Mouse (Mus musculus) v-Abl transformed pro-B cells (cell line): ENCODE data around the gene Fos.

Source experiments
- in situ Hi-C, 2 experiments: fragments of 400-800 bp; cut with MboI; formaldehyde crosslinking; loops; one replicate each; pipeline ENCODE4 v1.15.1; 2025; ENCODE audit not compliant: unreplicated experiment in 2 of 2

Fos gene

DNA sequence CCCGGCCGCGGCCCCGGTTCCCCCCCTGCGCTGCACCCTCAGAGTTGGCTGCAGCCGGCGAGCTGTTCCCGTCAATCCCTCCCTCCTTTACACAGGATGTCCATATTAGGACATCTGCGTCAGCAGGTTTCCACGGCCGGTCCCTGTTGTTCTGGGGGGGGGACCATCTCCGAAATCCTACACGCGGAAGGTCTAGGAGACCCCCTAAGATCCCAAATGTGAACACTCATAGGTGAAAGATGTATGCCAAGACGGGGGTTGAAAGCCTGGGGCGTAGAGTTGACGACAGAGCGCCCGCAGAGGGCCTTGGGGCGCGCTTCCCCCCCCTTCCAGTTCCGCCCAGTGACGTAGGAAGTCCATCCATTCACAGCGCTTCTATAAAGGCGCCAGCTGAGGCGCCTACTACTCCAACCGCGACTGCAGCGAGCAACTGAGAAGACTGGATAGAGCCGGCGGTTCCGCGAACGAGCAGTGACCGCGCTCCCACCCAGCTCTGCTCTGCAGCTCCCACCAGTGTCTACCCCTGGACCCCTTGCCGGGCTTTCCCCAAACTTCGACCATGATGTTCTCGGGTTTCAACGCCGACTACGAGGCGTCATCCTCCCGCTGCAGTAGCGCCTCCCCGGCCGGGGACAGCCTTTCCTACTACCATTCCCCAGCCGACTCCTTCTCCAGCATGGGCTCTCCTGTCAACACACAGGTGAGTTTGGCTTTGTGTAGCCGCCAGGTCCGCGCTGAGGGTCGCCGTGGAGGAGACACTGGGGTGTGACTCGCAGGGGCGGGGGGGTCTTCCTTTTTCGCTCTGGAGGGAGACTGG, at the start of gene Fos:
Gene Fos (plus strand): TSS at position 410 of the 817 bp plus-strand sequence.
- in situ Hi-C loops = loop anchor here in 1 of 2 experiments (25.0 kb wide), 1 partner anchor 1414 kb away; the partner anchor contains the start of gene Irf2bpl

GRCm38 (mm10) chr12:85425721-85426120, 48.0 kb upstream of the Fos start:
- in situ Hi-C loops = loop anchor here (5.0 to 25.0 kb wide), 2 partner anchors 38 to 1062 kb away; no protein-coding TSS in a partner anchor

DNA sequence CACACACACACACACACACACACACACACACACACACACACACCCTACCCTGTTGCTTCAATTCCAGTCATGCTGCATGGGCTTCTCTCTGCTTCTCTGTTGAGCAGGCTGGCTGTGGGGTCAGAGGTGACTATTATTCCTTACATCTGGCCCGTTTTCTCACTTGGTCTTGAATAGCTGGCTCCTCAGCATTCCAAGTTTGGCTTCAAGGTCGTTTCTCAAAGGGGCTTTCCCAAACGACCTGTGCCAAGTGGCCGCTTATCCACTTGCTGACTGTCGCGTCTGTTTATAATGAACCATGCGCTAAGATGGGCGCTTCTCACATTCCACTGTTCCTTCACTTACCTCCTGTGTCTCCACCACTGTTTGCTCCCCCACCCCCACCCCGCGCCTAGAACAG, 47.6 kb upstream of the Fos start:
- in situ Hi-C loops = loop anchor here (5.0 to 25.0 kb wide), 2 partner anchors 39 to 1061 kb away; no protein-coding TSS in a partner anchor

GRCm38 (mm10) chr12:85427802-85428201, 45.9 kb upstream of the Fos start:
- in situ Hi-C loops = loop anchor here (5.0 to 25.0 kb wide), 2 partner anchors 41 to 1059 kb away; no protein-coding TSS in a partner anchor

- in situ Hi-C loops = loop anchor here (5.0 to 25.0 kb wide), 2 partner anchors 43 to 1057 kb away; no protein-coding TSS in a partner anchor
These were observed 43.7 kb upstream of the Fos start for GRCm38 (mm10) chr12:85429999-85430398.

DNA sequence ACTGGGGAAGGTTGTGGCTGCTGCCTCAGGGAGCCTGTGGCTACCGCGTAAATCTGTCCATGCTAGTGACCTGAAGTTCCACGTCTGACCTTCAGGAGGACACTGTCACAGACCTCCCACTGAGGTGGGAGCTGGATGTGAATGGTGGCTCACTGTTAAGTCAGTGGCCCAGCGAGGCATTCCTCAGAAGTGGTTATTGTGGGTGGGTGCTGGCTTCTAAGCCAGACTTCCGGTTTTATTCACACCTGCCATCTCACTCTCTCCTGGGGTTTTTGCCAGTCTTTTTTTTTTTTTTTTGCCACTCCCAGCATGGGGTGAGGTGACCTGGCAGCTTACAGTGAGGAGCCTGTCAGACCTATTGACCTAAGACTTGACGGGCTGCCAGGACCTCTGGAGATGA, 43.3 kb upstream of the Fos start:
- in situ Hi-C loops = loop anchor here in 1 of 2 experiments (25.0 kb wide), 1 partner anchor 1057 kb away; no protein-coding TSS in a partner anchor

GRCm38 (mm10) chr12:85433850-85434249, 39.8 kb upstream of the Fos start:
- in situ Hi-C loops = loop anchor here in 1 of 2 experiments (25.0 kb wide), 1 partner anchor 1053 kb away; no protein-coding TSS in a partner anchor

- in situ Hi-C loops = loop anchor here in 1 of 2 experiments (25.0 kb wide), 1 partner anchor 1053 kb away; no protein-coding TSS in a partner anchor
These were observed 39.2 kb upstream of the Fos start for GRCm38 (mm10) chr12:85434526-85434925.

GRCm38 (mm10) chr12:85436021-85436621, 37.6 kb upstream of the Fos start:
- in situ Hi-C loops = loop anchor here in 1 of 2 experiments (25.0 kb wide), 1 partner anchor 1051 kb away; no protein-coding TSS in a partner anchor

DNA sequence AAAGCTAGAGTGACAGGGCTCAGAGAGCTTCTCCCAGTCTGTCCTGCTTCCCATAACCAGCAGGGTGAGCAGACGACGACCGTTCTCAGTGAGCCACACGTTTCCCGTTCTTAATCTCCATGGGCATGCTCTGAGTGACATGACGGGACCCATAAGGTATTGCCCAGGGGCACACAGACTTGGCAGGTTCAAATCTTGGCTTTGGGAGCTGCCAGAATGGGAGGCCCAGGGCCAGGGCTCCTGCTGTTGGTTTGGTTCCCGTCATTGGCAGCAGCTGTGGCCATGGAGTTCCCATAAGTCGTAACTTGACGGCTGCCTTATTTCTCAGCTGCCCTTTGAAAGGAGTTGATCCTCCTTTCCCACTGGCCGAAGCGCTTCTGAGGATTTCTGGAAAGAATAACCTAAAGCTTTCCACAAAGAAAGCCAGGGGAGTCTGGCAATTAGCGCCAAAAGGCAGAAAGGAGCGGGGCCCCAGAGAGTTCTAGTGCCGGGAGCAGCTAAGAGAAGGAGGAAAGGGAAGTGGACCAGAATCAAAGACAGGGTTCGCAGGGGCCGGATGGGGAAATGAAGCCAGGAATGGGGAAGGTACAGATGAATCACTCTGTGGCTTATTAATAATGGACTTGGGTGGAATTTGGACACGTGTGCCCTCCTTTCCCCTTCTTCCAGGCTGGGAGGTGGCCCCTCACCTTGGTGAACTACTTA, 36.4 kb upstream of the Fos start:
- in situ Hi-C loops = loop anchor here in 1 of 2 experiments (25.0 kb wide), 1 partner anchor 1050 kb away; no protein-coding TSS in a partner anchor

DNA sequence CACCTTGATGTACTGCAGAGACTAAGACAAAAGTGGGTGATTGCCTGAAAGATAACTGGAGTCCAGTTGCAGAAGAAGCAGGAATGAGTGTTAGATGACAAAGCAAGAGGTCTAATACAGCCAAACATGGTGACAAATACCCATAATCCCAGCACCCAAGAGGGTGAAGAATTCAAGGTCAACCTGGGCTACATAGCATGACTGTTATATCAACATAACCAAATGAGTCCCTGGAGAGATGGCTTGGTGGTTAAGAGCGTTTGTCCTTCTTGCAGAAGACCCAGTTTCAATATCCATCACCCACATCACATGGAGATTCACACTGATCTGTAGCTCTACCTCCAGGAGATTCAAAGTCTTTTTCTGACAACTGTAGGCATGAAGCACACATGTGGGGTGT, 30.2 kb upstream of the Fos start:
- in situ Hi-C loops = loop anchor here in 1 of 2 experiments (25.0 kb wide), 1 partner anchor 1044 kb away; no protein-coding TSS in a partner anchor

- in situ Hi-C loops = loop anchor here (5.0 to 25.0 kb wide), 2 partner anchors 38 to 1043 kb away; no protein-coding TSS in a partner anchor
These were observed 29.0 kb upstream of the Fos start for GRCm38 (mm10) chr12:85444646-85445045.

GRCm38 (mm10) chr12:85447009-85447408, 26.7 kb upstream of the Fos start:
- in situ Hi-C loops = loop anchor here (5.0 to 25.0 kb wide), 2 partner anchors 35 to 1040 kb away; no protein-coding TSS in a partner anchor

DNA sequence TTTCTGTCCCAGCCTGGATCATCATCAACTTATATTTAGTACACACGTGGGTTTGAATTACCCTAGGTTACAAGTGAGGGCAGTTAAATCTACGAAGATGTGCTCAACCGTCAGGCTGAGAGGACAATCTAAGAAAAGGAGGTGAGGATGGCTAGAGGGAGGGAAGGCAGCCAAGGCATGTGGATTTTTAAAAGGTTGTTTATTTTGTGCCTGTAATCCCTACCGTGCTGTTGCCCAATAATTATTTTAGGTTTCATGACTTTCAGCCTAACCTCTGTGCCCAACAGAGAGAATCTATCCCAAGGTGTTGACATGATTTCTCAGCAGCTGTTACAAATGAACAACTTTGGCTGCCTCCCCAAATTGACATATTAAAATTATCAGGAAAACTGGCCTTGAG, 26.2 kb upstream of the Fos start:
- in situ Hi-C loops = loop anchor here (5.0 to 25.0 kb wide), 2 partner anchors 35 to 1040 kb away; no protein-coding TSS in a partner anchor

GRCm38 (mm10) chr12:85449478-85449877, 24.2 kb upstream of the Fos start:
- in situ Hi-C loops = loop anchor here (5.0 to 25.0 kb wide), 2 partner anchors 33 to 1038 kb away; no protein-coding TSS in a partner anchor

DNA sequence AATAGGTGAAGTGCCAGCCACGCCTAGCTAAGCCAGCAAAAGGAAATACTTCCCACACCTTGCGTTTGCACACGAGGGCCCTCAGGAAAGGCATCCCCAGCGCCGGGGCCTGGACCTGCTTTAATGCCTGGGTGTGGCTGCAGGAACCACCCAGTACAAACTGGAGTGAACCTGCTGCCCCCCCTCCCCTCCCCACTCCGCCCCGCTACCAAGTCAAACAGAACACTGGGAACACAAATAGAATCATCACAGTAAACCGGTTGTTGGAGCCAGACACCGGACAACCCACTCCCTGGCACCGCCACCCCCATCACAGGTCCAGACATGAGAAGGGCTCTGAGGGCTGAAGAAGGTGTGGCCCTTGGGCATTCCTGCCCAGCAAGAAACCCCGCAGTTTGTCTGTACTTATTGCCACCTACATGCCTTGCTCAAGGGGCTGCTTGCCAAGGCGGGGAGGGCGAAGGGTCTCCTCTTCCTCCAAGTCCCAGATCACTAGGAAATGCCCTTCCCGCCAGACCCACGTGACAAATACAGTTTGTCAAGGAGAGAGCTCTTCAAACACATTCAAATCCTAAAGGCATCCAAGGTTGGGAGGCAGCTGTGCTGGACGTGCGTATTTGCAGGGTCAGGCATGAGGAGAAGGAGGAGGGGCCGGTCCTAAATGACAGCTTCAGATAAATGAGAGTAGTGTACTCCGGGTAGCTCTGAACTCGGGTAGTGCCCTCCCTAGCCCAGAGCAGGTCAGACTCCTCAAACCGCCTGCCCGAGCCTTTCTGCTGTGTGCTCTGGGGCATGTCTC, 21.8 kb upstream of the Fos start:
- in situ Hi-C loops = loop anchor here in 1 of 2 experiments (25.0 kb wide), 1 partner anchor 1435 kb away; the partner anchor contains the start of gene Irf2bpl

GRCm38 (mm10) chr12:85455065-85456058, 18.3 kb upstream of the Fos start:
- in situ Hi-C loops = loop anchor here in 1 of 2 experiments (25.0 kb wide), 1 partner anchor 1432 kb away; the partner anchor contains the start of gene Irf2bpl

- in situ Hi-C loops = loop anchor here in 1 of 2 experiments (25.0 kb wide), 1 partner anchor 1431 kb away; the partner anchor contains the start of gene Irf2bpl
These were observed 17.4 kb upstream of the Fos start for GRCm38 (mm10) chr12:85456276-85456675.
